23 mouse cellular contexts compared by ENCODE assay signal in genomic region chr17:35800905-35801304, GRCm38 (mm10). TPM values are rescaled to one million over a fixed set of nuclear protein-coding genes. Genes with fewer than 3 reads are reported as not detected.
DNase-seq lines count a peak whose midpoint lies in the region; ATAC-seq and TF ChIP-seq lines count a peak whose summit lies in the region.
"Had no signal": no experiment of that assay in that cellular context is flagged by ENCODE, and none has a peak within 500 bp of the region (broad histone marks: within the 10 kb centered on the region; RNA-seq: fewer than 3 reads in every experiment).

No protein-coding gene starts in this region.

- ATAC-seq in embryonic facial prominence, embryonic 13.5 days (ENCODE audit: insufficient number of reproducible peaks, insufficient read depth, low FRiP score, low TSS enrichment, low read depth), result no peak
- ATAC-seq in lung, embryonic 14.5 days (ENCODE audit: insufficient read depth), result 0 out of 2 replicates have a peak, but pooled peaks have one; percentile 41
- peak; percentile 65 for ATAC-seq in lung, postnatal 0 days
- ATAC-seq: activated CD4-positive, CD25-positive, alpha-beta regulatory T cell, adult 4 months; forebrain, embryonic 14.5 days; forebrain, postnatal 0 days had no signal

- WGBS in embryonic facial prominence, embryonic 13.5 days, result 79% methylated on average over 2 of the region's 2 CpGs
- 84% methylated on average over 2 of the region's 2 CpGs for WGBS in embryonic facial prominence, embryonic 10.5 days
- WGBS in lung, embryonic 14.5 days, result 57% methylated on average over 2 of the region's 2 CpGs
- WGBS in lung, postnatal 0 days, result 76% methylated on average over 2 of the region's 2 CpGs
- WGBS in lung, adult 2 months, result 76% methylated on average over 2 of the region's 2 CpGs

- 0 out of 2 replicates have a peak overlapping the region, but pooled peaks have one; percentile 11 for H3K27ac ChIP-seq in embryonic facial prominence, embryonic 13.5 days
- H3K27ac ChIP-seq in embryonic facial prominence, embryonic 10.5 days (replicated peaks), result no peak overlapping the region
- H3K27ac ChIP-seq in lung, embryonic 14.5 days (ENCODE audit: low read depth), result no peak overlapping the region
- 0 out of 2 replicates have a peak overlapping the region, but pooled peaks have one; percentile 43 for H3K27ac ChIP-seq in lung, postnatal 0 days (ENCODE audit: low read length)
- H3K27ac ChIP-seq: embryonic facial prominence, embryonic 15.5 days; gastrocnemius, adult 2 months; hindbrain, embryonic 12.5 days; hindbrain, embryonic 15.5 days had no signal

- H3K9ac ChIP-seq in embryonic facial prominence, embryonic 13.5 days, result no peak overlapping the region
- H3K9ac ChIP-seq in lung, embryonic 14.5 days, result no peak overlapping the region
- H3K9ac ChIP-seq in lung, postnatal 0 days (replicated peaks; ENCODE audit: low read depth), result no peak overlapping the region
- H3K9ac ChIP-seq: embryonic facial prominence, embryonic 15.5 days; forebrain, postnatal 0 days; hindbrain, embryonic 12.5 days; hindbrain, embryonic 15.5 days had no signal

- no peak for DNase-seq in embryonic facial prominence, embryonic 10.5 days (ENCODE audit: low spot score)
- no peak for DNase-seq in lung, embryonic 14.5 days
- DNase-seq in lung, postnatal 14 days, result no peak
- DNase-seq in lung, postnatal 0 days (ENCODE audit: low spot score), result peak; percentile 63
- no peak for DNase-seq in lung, adult 2 months
- DNase-seq: adrenal gland, adult 8-10 months; adrenal gland, postnatal 25 days; cerebellum, adult 11-12 months; cerebellum, adult 8-10 months; cerebellum, postnatal 10 days; cerebellum, postnatal 36 days; embryo, embryonic 11 days; forebrain, postnatal 0 days; gastrocnemius, adult 2 months; gastrocnemius, postnatal 14 days; heart, adult 11 months had no signal

- no peak overlapping the region for H3K4me2 ChIP-seq in embryonic facial prominence, embryonic 13.5 days
- H3K4me2 ChIP-seq in lung, embryonic 14.5 days, result no peak overlapping the region
- no peak overlapping the region for H3K4me2 ChIP-seq in lung, postnatal 0 days (replicated peaks; ENCODE audit: low read depth, low read length)
- H3K4me2 ChIP-seq: embryonic facial prominence, embryonic 15.5 days; heart, embryonic 11.5 days; hindbrain, embryonic 12.5 days; hindbrain, embryonic 15.5 days had no signal

- no peak overlapping the region for H3K4me3 ChIP-seq in embryonic facial prominence, embryonic 13.5 days
- H3K4me3 ChIP-seq in embryonic facial prominence, embryonic 10.5 days, result no peak overlapping the region
- H3K4me3 ChIP-seq in lung, embryonic 14.5 days (ENCODE audit: low read depth, low read length), result no peak overlapping the region
- H3K4me3 ChIP-seq in lung, postnatal 0 days (ENCODE audit: low read depth, low read length), result no peak overlapping the region
- H3K4me3 ChIP-seq in lung, adult 2 months (replicated peaks; ENCODE audit: extremely low read depth, low read depth, low read length), result no peak overlapping the region
- H3K4me3 ChIP-seq: embryonic facial prominence, embryonic 15.5 days; gastrocnemius, adult 2 months; hindbrain, embryonic 12.5 days; hindbrain, embryonic 15.5 days had no signal

- H3K36me3 ChIP-seq in embryonic facial prominence, embryonic 13.5 days, result no peaks in the 10 kb centered on the region
- H3K36me3 ChIP-seq in embryonic facial prominence, embryonic 10.5 days (replicated peaks), result no peaks in the 10 kb centered on the region
- no peaks in the 10 kb centered on the region for H3K36me3 ChIP-seq in lung, embryonic 14.5 days (ENCODE audit: insufficient read depth)
- H3K36me3 ChIP-seq in lung, postnatal 0 days (ENCODE audit: insufficient read depth, low read length), result no peaks in the 10 kb centered on the region
- H3K36me3 ChIP-seq: embryonic facial prominence, embryonic 15.5 days; hindbrain, embryonic 12.5 days; hindbrain, embryonic 15.5 days had no signal

- no peak for TF ChIP-seq EP300 in lung, postnatal 0 days (IDR thresholded peaks at IDR 0.05)

- peaks cover 9% of the 10 kb centered on the region for H3K4me1 ChIP-seq in embryonic facial prominence, embryonic 13.5 days
- no peaks in the 10 kb centered on the region; the same call in none of the 2 replicates for H3K4me1 ChIP-seq in embryonic facial prominence, embryonic 10.5 days
- H3K4me1 ChIP-seq in lung, embryonic 14.5 days (ENCODE audit: insufficient read depth), result peaks cover 3% of the 10 kb centered on the region; the same call in 1 of the 2 replicates
- peaks cover 3% of the 10 kb centered on the region; the same call in 1 of the 2 replicates for H3K4me1 ChIP-seq in lung, postnatal 0 days (ENCODE audit: insufficient read depth, low read depth, low read length)
- H3K4me1 ChIP-seq in lung, adult 2 months (ENCODE audit: control insufficient read depth, insufficient read depth, low read length), result peaks cover 10% of the 10 kb centered on the region
- H3K4me1 ChIP-seq: hindbrain, embryonic 15.5 days had no signal

- TF ChIP-seq POLR2A in lung, adult 2 months (IDR thresholded peaks at IDR 0.05; ENCODE audit: borderline replicate concordance, extremely low read depth, low read depth, low read length), result no peak

- TF ChIP-seq CTCF in lung, embryonic 14.5 days (IDR thresholded peaks at IDR 0.05; ENCODE audit: low read depth), result no peak
- TF ChIP-seq CTCF in lung, postnatal 0 days (IDR thresholded peaks at IDR 0.05), result no peak
- no peak for TF ChIP-seq CTCF in lung, adult 2 months (IDR thresholded peaks at IDR 0.05; ENCODE audit: insufficient read depth, low read length)

- peaks cover 3% of the 10 kb centered on the region; the same call in 1 of the 2 replicates for H3K9me3 ChIP-seq in embryonic facial prominence, embryonic 13.5 days
- H3K9me3 ChIP-seq in embryonic facial prominence, embryonic 10.5 days, result no peaks in the 10 kb centered on the region; the same call in 1 of the 2 replicates
- no peaks in the 10 kb centered on the region for H3K9me3 ChIP-seq in lung, embryonic 14.5 days (ENCODE audit: low read depth, low read length)
- H3K9me3 ChIP-seq in lung, postnatal 0 days (ENCODE audit: low read length), result no peaks in the 10 kb centered on the region
- H3K9me3 ChIP-seq: embryonic facial prominence, embryonic 15.5 days; hindbrain, embryonic 15.5 days had no signal

- no peaks in the 10 kb centered on the region for H3K27me3 ChIP-seq in embryonic facial prominence, embryonic 13.5 days
- H3K27me3 ChIP-seq in embryonic facial prominence, embryonic 10.5 days (replicated peaks; ENCODE audit: low read depth, poor library complexity, severe bottlenecking), result no peaks in the 10 kb centered on the region
- no peaks in the 10 kb centered on the region for H3K27me3 ChIP-seq in lung, embryonic 14.5 days (ENCODE audit: insufficient read depth, low read length)
- H3K27me3 ChIP-seq in lung, postnatal 0 days (replicated peaks; ENCODE audit: insufficient read depth, low read length), result no peaks in the 10 kb centered on the region
- H3K27me3 ChIP-seq: embryonic facial prominence, embryonic 15.5 days; hindbrain, embryonic 12.5 days; hindbrain, embryonic 15.5 days had no signal

RNA-seq across cellular contexts. Expression of gene Ier3, which starts 20.6 kb away (rescaled TPM):
- polyA plus RNA-seq in embryonic facial prominence, embryonic 13.5 days (2015; fragmentation: Nextera tagmentation; extraction: Ambion mirVana), result 20.1 and 27.7 TPM in 2 replicates
- polyA plus RNA-seq in embryonic facial prominence, embryonic 10.5 days (2016; fragmentation: Nextera tagmentation; extraction: Ambion mirVana), result 3.7 and 4.4 TPM in 2 replicates
- polyA plus RNA-seq in lung, embryonic 14.5 days (2014; fragmentation: Nextera tagmentation; extraction: Ambion mirVana), result 5.0 and 7.1 TPM in 2 replicates
- 205 and 234 TPM in 2 replicates for polyA plus RNA-seq in lung, postnatal 0 days (2015; fragmentation: Nextera tagmentation; extraction: Ambion mirVana)
- polyA plus RNA-seq in lung, adult 2 months (2012; rRNA removed), result 133 TPM in 2 replicates

RNA-seq across cellular contexts. Expression of gene Flot1, which starts 22.1 kb away (rescaled TPM):
- polyA plus RNA-seq in embryonic facial prominence, embryonic 13.5 days (2015; fragmentation: Nextera tagmentation; extraction: Ambion mirVana), result 61.0 and 67.2 TPM in 2 replicates
- 45.9 and 49.2 TPM in 2 replicates for polyA plus RNA-seq in embryonic facial prominence, embryonic 10.5 days (2016; fragmentation: Nextera tagmentation; extraction: Ambion mirVana)
- 30.9 and 32.5 TPM in 2 replicates for polyA plus RNA-seq in lung, embryonic 14.5 days (2014; fragmentation: Nextera tagmentation; extraction: Ambion mirVana)
- 106 and 117 TPM in 2 replicates for polyA plus RNA-seq in lung, postnatal 0 days (2015; fragmentation: Nextera tagmentation; extraction: Ambion mirVana)
- polyA plus RNA-seq in lung, adult 2 months (2012; rRNA removed), result 81.9 and 89.7 TPM in 2 replicates

RNA-seq across cellular contexts. Expression of gene Tubb5, which starts 37.2 kb away (rescaled TPM):
- 1,166 and 1,221 TPM in 2 replicates for polyA plus RNA-seq in embryonic facial prominence, embryonic 13.5 days (2015; fragmentation: Nextera tagmentation; extraction: Ambion mirVana)
- polyA plus RNA-seq in embryonic facial prominence, embryonic 10.5 days (2016; fragmentation: Nextera tagmentation; extraction: Ambion mirVana), result 1,654 and 1,662 TPM in 2 replicates
- polyA plus RNA-seq in lung, embryonic 14.5 days (2014; fragmentation: Nextera tagmentation; extraction: Ambion mirVana), result 1,155 and 1,206 TPM in 2 replicates
- polyA plus RNA-seq in lung, postnatal 0 days (2015; fragmentation: Nextera tagmentation; extraction: Ambion mirVana), result 292 and 298 TPM in 2 replicates
- polyA plus RNA-seq in lung, adult 2 months (2012; rRNA removed), result 258 and 298 TPM in 2 replicates

RNA-seq across cellular contexts. Expression of gene Mdc1, which starts 40.4 kb away (rescaled TPM):
- polyA plus RNA-seq in embryonic facial prominence, embryonic 13.5 days (2015; fragmentation: Nextera tagmentation; extraction: Ambion mirVana), result 15.7 and 21.0 TPM in 2 replicates
- polyA plus RNA-seq in embryonic facial prominence, embryonic 10.5 days (2016; fragmentation: Nextera tagmentation; extraction: Ambion mirVana), result 18.4 and 21.2 TPM in 2 replicates
- 19.5 and 21.6 TPM in 2 replicates for polyA plus RNA-seq in lung, embryonic 14.5 days (2014; fragmentation: Nextera tagmentation; extraction: Ambion mirVana)
- 2.8 and 3.1 TPM in 2 replicates for polyA plus RNA-seq in lung, postnatal 0 days (2015; fragmentation: Nextera tagmentation; extraction: Ambion mirVana)
- 6.8 and 8.2 TPM in 2 replicates for polyA plus RNA-seq in lung, adult 2 months (2012; rRNA removed)

Comparison
In these comparisons a context has a peak if more than half of its experiments do, and no peak if none do; other contexts are left out.
1. H3K27ac ChIP-seq: peak in embryonic facial prominence, embryonic 13.5 days (single experiment) and lung, postnatal 0 days (single experiment); none in embryonic facial prominence, embryonic 10.5 days (single experiment) and lung, embryonic 14.5 days (single experiment).